Mouse (Mus musculus) CH12.LX (cell line): ENCODE results near the gene Sgsm3.

Source experiments
- CTCF ChIP-seq, 2 experiments: IDR thresholded peaks in 1 of 2; conservative IDR thresholded peaks in 1 of 2; 2 replicates each; pipeline ENCODE4 v1.5.1; 2011 to 2012; ENCODE audit warnings: low read depth in 2 of 2, low read length in 2 of 2, improper control_type of control experiment in 1 of 2, inconsistent platforms in 1 of 2, mild to moderate bottlenecking in 1 of 2, moderate library complexity in 1 of 2
- EP300 ChIP-seq: IDR thresholded peaks from 2 replicates; pipeline ENCODE4 v1.6.1; 2011; ENCODE audit warnings: low read length, improper control_type of control experiment
- ETS1 ChIP-seq: conservative IDR thresholded peaks from 2 replicates; pipeline ENCODE4 v1.6.1; 2012; ENCODE audit warnings: low read depth, mild to moderate bottlenecking, inconsistent platforms, low read length, improper control_type of control experiment, moderate library complexity
- POLR2A ChIP-seq: IDR thresholded peaks from 2 replicates; pipeline ENCODE4 v1.6.1; 2011; ENCODE audit warnings: low read depth, mild to moderate bottlenecking, improper control_type of control experiment, low read length
- SMC3 ChIP-seq: IDR thresholded peaks from 2 replicates; pipeline ENCODE4 v1.6.1; 2011; ENCODE audit warnings: low read depth, low read length, improper control_type of control experiment
- TCF12 ChIP-seq: IDR thresholded peaks from 2 replicates; pipeline ENCODE4 v1.6.1; 2014; ENCODE audit warnings: low read depth, mild to moderate bottlenecking, inconsistent platforms, low read length, improper control_type of control experiment

GRCm38 (mm10) chr15:81026901-81027300, 49.3 kb downstream of the Sgsm3 start:
- TF ChIP-seq CTCF (conservative IDR thresholded peaks at IDR 0.05 in 1 of 2, IDR thresholded peaks at IDR 0.05 in 1 of 2; ENCODE audit: low read depth in 2 of 2, low read length in 2 of 2) (no peak), ETS1 (no peak), POLR2A (no peak), TCF12 (no peak), SMC3 (no peak), EP300 (no peak)
